Mouse (Mus musculus): ENCODE measurements around the gene BC004004.

DNA sequence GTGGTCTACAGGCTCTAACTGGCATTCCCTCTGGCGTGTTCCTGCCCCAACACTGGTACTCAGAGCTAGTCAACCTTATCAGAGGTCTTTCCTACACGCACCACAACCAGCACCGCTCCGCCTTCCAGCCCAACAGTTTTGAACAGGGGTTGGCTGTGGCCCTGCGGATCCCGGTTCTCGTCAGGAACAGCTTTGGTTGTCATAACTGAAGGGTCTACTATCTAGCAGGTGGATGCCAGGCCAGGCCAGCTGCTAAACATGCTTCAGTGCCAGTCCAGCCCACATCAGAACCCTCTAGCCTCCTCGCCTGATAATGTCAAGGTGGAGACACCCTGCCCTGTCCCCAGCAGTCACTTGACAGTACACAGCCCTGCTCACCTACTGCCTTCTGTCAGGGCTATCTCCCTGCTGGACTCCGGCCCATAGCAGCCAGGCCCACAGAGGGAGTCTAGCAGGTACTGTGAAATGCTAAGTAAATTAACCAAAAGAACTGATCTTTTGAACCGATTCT lies 11.5 kb upstream of the BC004004 start:
- TF ChIP-seq CTCF (IDR thresholded peaks at IDR 0.05; ENCODE audit: low read depth) (no peak), EP300 (IDR thresholded peaks at IDR 0.05; ENCODE audit: low read depth) (no peak)

Data from liver, postnatal 0 days (tissue).